Mouse (Mus musculus) limb, embryonic 12.5 days (tissue): ENCODE measurements around the gene Rbms1. TPM values are rescaled to one million over a fixed set of nuclear protein-coding genes. Genes with fewer than 3 reads are reported as not detected.

Source experiments
- ATAC-seq: fragments of 200-750 bp; cut with Nextera tagmentation; 2 replicates; pipeline ENCODE4 v1.8.0; 2017; ENCODE audit warnings: low read depth, moderate TSS enrichment; ENCODE audit not compliant: insufficient number of reproducible peaks, insufficient read depth, low FRiP score, low TSS enrichment
- H3K27ac ChIP-seq: fragments of 300-500 bp; sonication (generic); 2 replicates; pipeline ENCODE4 v1.5.1; 2016; ENCODE audit warnings: mild to moderate bottlenecking, moderate library complexity
- H3K27me3 ChIP-seq: fragments of 300-500 bp; sonication (generic); 2 replicates; pipeline ENCODE4 v1.6.1; 2016; ENCODE audit warnings: mild to moderate bottlenecking, moderate library complexity
- H3K36me3 ChIP-seq: fragments of 300-500 bp; sonication (generic); 2 replicates; pipeline ENCODE4 v1.6.1; 2016; ENCODE audit warnings: mild to moderate bottlenecking, moderate library complexity
- H3K4me1 ChIP-seq: fragments of 300-500 bp; sonication (generic); replicated peaks from 2 replicates; pipeline ENCODE4 v1.6.1; 2016
- H3K4me2 ChIP-seq: fragments of 300-500 bp; sonication (generic); 2 replicates; pipeline ENCODE4 v1.6.1; 2016; ENCODE audit warnings: mild to moderate bottlenecking, moderate library complexity
- H3K4me3 ChIP-seq: fragments of 300-500 bp; sonication (generic); replicated peaks from 2 replicates; pipeline ENCODE4 v1.5.1; 2016; ENCODE audit warnings: mild to moderate bottlenecking
- H3K9ac ChIP-seq: fragments of 300-500 bp; sonication (generic); replicated peaks from 2 replicates; pipeline ENCODE4 v1.6.1; 2016; ENCODE audit warnings: mild to moderate bottlenecking, moderate library complexity
- H3K9me3 ChIP-seq: fragments of 300-500 bp; sonication (generic); 2 replicates; pipeline ENCODE4 v1.6.1; 2016; ENCODE audit warnings: mild to moderate bottlenecking, moderate library complexity
- WGBS: fragments of 180-500 bp; shearing (Covaris S2); methylation state at CpG from one replicate; pipeline ENCODE4 v1.1.7; 2016; 5-methylcytosine and 5-hydroxymethylcytosine counted together
- polyA plus RNA-seq: library from polyadenylated mRNA; unstranded; fragments of >200 nt; fragmentation: Nextera tagmentation; extraction: Ambion mirVana; gene quantifications from 2 replicates; pipeline ENCODE4 v1.2.1, GENCODE M21; 2016

Gene Rbms1
- polyA plus RNA-seq, 1 experiment from 2014 or later, result 101 TPM

DNA sequence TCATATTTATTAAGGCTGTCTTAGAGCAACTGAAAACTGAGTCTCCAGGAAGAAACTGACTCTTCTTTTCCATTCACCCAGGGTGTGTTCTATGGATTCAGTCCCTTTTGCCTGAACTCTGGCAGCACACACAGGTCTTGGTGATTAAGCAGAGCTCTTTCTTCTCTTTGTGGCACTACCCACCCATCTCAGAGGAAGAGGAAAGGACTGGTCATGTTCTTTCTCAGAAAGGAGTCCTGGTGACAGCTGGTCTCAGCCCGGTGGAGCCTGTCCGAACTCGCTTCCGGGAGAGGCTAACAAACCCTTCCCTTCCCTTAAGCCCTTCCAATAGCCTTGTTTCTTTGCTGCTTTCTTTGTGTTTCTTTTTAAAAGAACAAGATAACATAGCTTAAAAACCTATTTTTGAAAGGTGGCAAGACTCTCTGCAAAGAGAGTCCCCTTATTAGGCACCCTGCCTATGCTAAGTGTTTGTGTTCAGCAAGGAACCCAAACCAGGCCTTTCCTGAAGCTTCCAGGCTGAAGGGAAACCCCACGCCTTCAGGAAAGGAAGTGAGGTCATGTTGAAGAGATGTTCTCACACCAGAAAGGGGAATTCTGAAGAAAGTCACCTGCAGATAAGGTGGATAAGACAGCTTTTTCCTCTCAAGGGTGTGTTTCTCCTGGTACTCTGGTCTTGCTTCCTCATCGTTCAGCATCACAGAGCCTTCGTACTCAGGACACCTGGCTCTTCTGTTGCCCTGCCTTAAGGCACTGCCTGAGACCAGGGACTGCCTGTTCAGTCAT lies 251.7 kb downstream of the Rbms1 start:
- no peak overlapping the region for H3K4me3 ChIP-seq
- ATAC-seq, result no peak
- H3K4me1 ChIP-seq, result peaks cover 23% of the 10 kb centered on the region
- no peak overlapping the region for H3K4me2 ChIP-seq
- H3K9me3 ChIP-seq, result no peaks in the 10 kb centered on the region
- no peak overlapping the region for H3K9ac ChIP-seq
- H3K27me3 ChIP-seq, result no peaks in the 10 kb centered on the region
- H3K36me3 ChIP-seq, result no peaks in the 10 kb centered on the region
- no peak overlapping the region for H3K27ac ChIP-seq
- WGBS, result 82% methylated on average over 7 of the region's 7 CpGs

- Histone ChIP-seq H3K36me3 (no peaks in the 10 kb centered on the region), H3K9me3 (no peaks in the 10 kb centered on the region), H3K27ac (no peak overlapping the region), H3K27me3 (no peaks in the 10 kb centered on the region), H3K4me2 (no peak overlapping the region), H3K4me1 (peaks cover 17% of the 10 kb centered on the region), H3K9ac (no peak overlapping the region), H3K4me3 (no peak overlapping the region)
- ATAC-seq, result no peak
- 73% methylated on average over 4 of the region's 4 CpGs for WGBS
Observed at GRCm38 (mm10) chr2:60710317-60710716, 252.7 kb downstream of the Rbms1 start.

GRCm38 (mm10) chr2:60708671-60709070 lies 254.3 kb downstream of the Rbms1 start:
- Histone ChIP-seq H3K36me3 (no peaks in the 10 kb centered on the region), H3K4me3 (no peak overlapping the region), H3K9ac (no peak overlapping the region), H3K4me1 (peaks cover 2% of the 10 kb centered on the region; the same call in 1 of the 2 replicates), H3K4me2 (no peak overlapping the region), H3K27me3 (no peaks in the 10 kb centered on the region), H3K9me3 (no peaks in the 10 kb centered on the region), H3K27ac (no peak overlapping the region)
- WGBS, result 48% methylated on average over 3 of the region's 3 CpGs
- no peak for ATAC-seq

- Histone ChIP-seq H3K4me1 (no peaks in the 10 kb centered on the region), H3K36me3 (no peaks in the 10 kb centered on the region), H3K9me3 (no peaks in the 10 kb centered on the region), H3K27me3 (no peaks in the 10 kb centered on the region), H3K27ac (no peak overlapping the region), H3K4me3 (no peak overlapping the region), H3K9ac (no peak overlapping the region), H3K4me2 (no peak overlapping the region)
- WGBS, result 74% methylated on average over 3 of the region's 3 CpGs
- ATAC-seq, result no peak
Observed at GRCm38 (mm10) chr2:60706866-60707265, 256.1 kb downstream of the Rbms1 start.

DNA sequence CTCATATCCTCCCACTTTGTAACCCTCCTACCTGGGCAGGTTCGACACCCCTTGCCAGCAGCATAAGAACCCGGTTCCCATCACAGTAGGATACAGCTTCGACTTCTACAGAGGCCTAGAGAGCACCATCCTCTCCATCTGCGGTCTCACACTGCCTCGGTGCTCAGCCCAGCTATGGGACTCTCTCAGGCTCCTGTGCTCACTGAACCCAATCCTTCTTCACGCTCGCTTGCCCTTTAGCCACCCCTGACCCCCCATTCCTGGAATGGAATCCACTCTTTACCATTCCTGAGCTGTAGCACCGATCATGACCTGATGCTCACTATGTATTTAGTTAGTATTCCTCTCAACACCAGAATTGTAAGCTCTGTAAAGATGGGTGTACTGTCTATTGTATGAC lies 257.6 kb downstream of the Rbms1 start:
- H3K9me3 ChIP-seq, result no peaks in the 10 kb centered on the region
- no peaks in the 10 kb centered on the region for H3K27me3 ChIP-seq
- H3K4me2 ChIP-seq, result no peak overlapping the region
- no peaks in the 10 kb centered on the region for H3K4me1 ChIP-seq
- no peak overlapping the region for H3K4me3 ChIP-seq
- no peak overlapping the region for H3K9ac ChIP-seq
- no peak overlapping the region for H3K27ac ChIP-seq
- no peak for ATAC-seq
- 90% methylated on average over 8 of the region's 8 CpGs for WGBS
- no peaks in the 10 kb centered on the region for H3K36me3 ChIP-seq

GRCm38 (mm10) chr2:60703315-60703714 lies 259.7 kb downstream of the Rbms1 start:
- WGBS, result 67% methylated on average over 4 of the region's 4 CpGs
- Histone ChIP-seq H3K27ac (no peak overlapping the region), H3K36me3 (no peaks in the 10 kb centered on the region), H3K9me3 (no peaks in the 10 kb centered on the region), H3K4me2 (no peak overlapping the region), H3K4me3 (no peak overlapping the region), H3K9ac (no peak overlapping the region), H3K27me3 (no peaks in the 10 kb centered on the region), H3K4me1 (peaks cover 3% of the 10 kb centered on the region)
- ATAC-seq, result no peak

GRCm38 (mm10) chr2:60700956-60701355 lies 262.0 kb downstream of the Rbms1 start:
- WGBS, result 87% methylated on average over 4 of the region's 4 CpGs
- ATAC-seq, result no peak

More at GRCm38 (mm10) chr2:60700956-60701355, 262.0 kb downstream of the Rbms1 start:
- Histone ChIP-seq H3K27ac (no peak overlapping the region), H3K4me3 (no peak overlapping the region), H3K36me3 (no peaks in the 10 kb centered on the region), H3K27me3 (no peaks in the 10 kb centered on the region), H3K9me3 (no peaks in the 10 kb centered on the region), H3K4me2 (no peak overlapping the region), H3K9ac (no peak overlapping the region), H3K4me1 (peaks cover 26% of the 10 kb centered on the region)

Other genes starting within 250 kb of the Rbms1 start
- gene Itgb6, start 240.5 kb downstream of the Rbms1 start, polyA plus RNA-seq, result 1.9 and 2.6 TPM in 2 replicates